Mouse (Mus musculus) forebrain, embryonic 15.5 days (tissue): ENCODE measurements around the gene Rnf157. TPM values are rescaled to one million over a fixed set of nuclear protein-coding genes. Genes with fewer than 3 reads are reported as not detected.

ENCODE experiments used
- ATAC-seq: fragments of 200-750 bp; cut with Nextera tagmentation; replicated peaks from 2 replicates; pipeline ENCODE4 v1.8.0; 2017; ENCODE audit warnings: mild to moderate bottlenecking, moderate TSS enrichment, moderate library complexity
- H3K27ac ChIP-seq: fragments of 300-500 bp; sonication (generic); replicated peaks from 2 replicates; pipeline ENCODE4 v1.5.1; 2015; ENCODE audit warnings: mild to moderate bottlenecking, inconsistent platforms
- H3K27me3 ChIP-seq: fragments of 300-500 bp; sonication (generic); 2 replicates; pipeline ENCODE4 v1.6.1; 2015; ENCODE audit warnings: inconsistent platforms
- H3K36me3 ChIP-seq: fragments of 300-500 bp; sonication (generic); 2 replicates; pipeline ENCODE4 v1.6.1; 2015; ENCODE audit warnings: mild to moderate bottlenecking, inconsistent platforms
- H3K4me1 ChIP-seq: fragments of 300-500 bp; sonication (generic); 2 replicates; pipeline ENCODE4 v1.6.1; 2015; ENCODE audit warnings: inconsistent platforms
- H3K4me2 ChIP-seq: fragments of 300-500 bp; sonication (generic); replicated peaks from 2 replicates; pipeline ENCODE4 v1.6.1; 2015; ENCODE audit warnings: mild to moderate bottlenecking, inconsistent platforms
- H3K4me3 ChIP-seq: fragments of 300-500 bp; sonication (generic); 2 replicates; pipeline ENCODE4 v1.5.1; 2015; ENCODE audit warnings: mild to moderate bottlenecking, inconsistent platforms
- H3K9ac ChIP-seq: fragments of 300-500 bp; sonication (generic); replicated peaks from 2 replicates; pipeline ENCODE4 v1.6.1; 2015; ENCODE audit warnings: mild to moderate bottlenecking, inconsistent platforms
- H3K9me3 ChIP-seq: fragments of 300-500 bp; sonication (generic); 2 replicates; pipeline ENCODE4 v1.6.1; 2016; ENCODE audit warnings: inconsistent platforms
- WGBS: fragments of 180-500 bp; shearing (Covaris S2); methylation state at CpG from one replicate; pipeline ENCODE4 v1.1.7; 2015; ENCODE audit warnings: mixed read lengths; 5-methylcytosine and 5-hydroxymethylcytosine counted together
- polyA plus RNA-seq: library from polyadenylated mRNA; unstranded; fragments of >200 nt; fragmentation: Nextera tagmentation; extraction: Ambion mirVana; gene quantifications from 2 replicates; pipeline ENCODE4 v1.2.1, GENCODE M21; 2015

Rnf157 gene
- polyA plus RNA-seq, 1 experiment from 2014 or later, result 53.4 TPM

DNA sequence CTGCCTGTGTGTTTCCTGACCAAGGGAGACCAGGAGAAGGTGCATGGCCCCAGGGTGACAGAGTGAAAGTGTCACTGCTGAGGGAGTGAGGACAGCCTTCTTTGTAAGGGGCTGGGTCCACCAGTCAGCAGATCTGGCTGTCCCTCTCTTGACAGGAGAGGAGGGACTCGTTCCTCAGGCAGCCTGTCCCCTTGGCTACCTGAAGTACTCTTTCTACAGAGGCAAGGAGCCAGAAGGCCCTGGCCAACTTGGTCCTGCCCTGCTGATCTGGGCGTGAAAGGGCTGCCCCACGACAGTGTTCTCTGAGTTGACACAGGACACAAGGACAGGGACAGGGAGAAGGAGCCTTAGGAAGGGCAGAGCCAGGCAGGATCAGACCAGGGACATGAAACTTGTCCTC is 115.8 kb downstream of the Rnf157 start:
- Histone ChIP-seq H3K9ac (no peak overlapping the region), H3K4me1 (no peaks in the 10 kb centered on the region), H3K4me3 (no peak overlapping the region), H3K4me2 (no peak overlapping the region), H3K36me3 (peaks cover 75% of the 10 kb centered on the region), H3K27me3 (no peaks in the 10 kb centered on the region), H3K27ac (no peak overlapping the region), H3K9me3 (no peaks in the 10 kb centered on the region)
- 81% methylated on average over 3 of the region's 3 CpGs for WGBS
- no peak for ATAC-seq

GRCm38 (mm10) chr11:116296191-116296734 is 116.6 kb downstream of the Rnf157 start:
- H3K9ac ChIP-seq, result no peak overlapping the region
- peaks cover 73% of the 10 kb centered on the region for H3K36me3 ChIP-seq
- 91% methylated on average over 8 of the region's 8 CpGs for WGBS
- no peak overlapping the region for H3K4me2 ChIP-seq
- ATAC-seq, result no peak
- no peaks in the 10 kb centered on the region for H3K4me1 ChIP-seq
- H3K4me3 ChIP-seq, result no peak overlapping the region
- no peaks in the 10 kb centered on the region for H3K9me3 ChIP-seq
- H3K27me3 ChIP-seq, result no peaks in the 10 kb centered on the region
- H3K27ac ChIP-seq, result no peak overlapping the region

GRCm38 (mm10) chr11:116294319-116294718 is 118.5 kb downstream of the Rnf157 start:
- Histone ChIP-seq H3K9ac (no peak overlapping the region), H3K4me1 (no peaks in the 10 kb centered on the region), H3K27ac (no peak overlapping the region), H3K4me3 (no peak overlapping the region), H3K36me3 (peaks cover 72% of the 10 kb centered on the region), H3K9me3 (no peaks in the 10 kb centered on the region), H3K4me2 (no peak overlapping the region), H3K27me3 (no peaks in the 10 kb centered on the region)
- 33% methylated on average over 5 of the region's 5 CpGs for WGBS
- 0 out of 2 replicates have a peak, but pooled peaks have one; percentile 37 for ATAC-seq

DNA sequence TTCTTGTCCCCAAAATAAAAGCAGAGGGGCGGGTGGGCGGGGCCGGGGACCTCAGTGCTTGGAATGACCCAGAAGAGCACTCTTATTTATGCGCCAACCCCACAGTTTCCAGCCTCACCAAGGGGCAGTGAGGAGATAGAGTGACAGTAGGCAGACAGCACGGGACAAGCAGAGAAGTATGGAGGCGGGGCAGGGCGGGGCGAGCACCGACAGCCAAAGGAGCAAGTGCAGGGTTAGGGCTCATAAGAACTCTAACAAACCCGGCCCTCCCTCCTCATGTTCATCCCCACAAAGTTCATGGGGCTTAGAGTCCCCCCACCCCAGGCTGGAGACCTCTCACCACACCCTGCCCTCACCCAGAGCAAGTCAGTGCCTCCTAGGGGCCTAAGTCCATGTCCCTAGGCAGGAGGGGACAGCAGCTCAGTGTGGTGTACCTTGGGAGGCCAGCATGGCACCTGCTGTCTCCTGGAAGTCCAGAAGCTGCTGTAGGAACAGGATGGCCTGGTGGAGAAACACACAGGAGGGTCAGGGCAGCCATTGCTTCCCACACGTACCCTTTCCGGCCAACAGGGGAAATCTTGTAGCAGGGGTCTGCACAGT is 119.2 kb downstream of the Rnf157 start:
- Histone ChIP-seq H3K9me3 (no peaks in the 10 kb centered on the region), H3K9ac (no peak overlapping the region), H3K27ac (no peak overlapping the region), H3K36me3 (peaks cover 72% of the 10 kb centered on the region), H3K27me3 (no peaks in the 10 kb centered on the region), H3K4me2 (no peak overlapping the region), H3K4me1 (no peaks in the 10 kb centered on the region), H3K4me3 (no peak overlapping the region)
- 84% methylated on average over 12 of the region's 12 CpGs for WGBS
- ATAC-seq, result no peak; the same call in 1 of the 2 replicates

DNA sequence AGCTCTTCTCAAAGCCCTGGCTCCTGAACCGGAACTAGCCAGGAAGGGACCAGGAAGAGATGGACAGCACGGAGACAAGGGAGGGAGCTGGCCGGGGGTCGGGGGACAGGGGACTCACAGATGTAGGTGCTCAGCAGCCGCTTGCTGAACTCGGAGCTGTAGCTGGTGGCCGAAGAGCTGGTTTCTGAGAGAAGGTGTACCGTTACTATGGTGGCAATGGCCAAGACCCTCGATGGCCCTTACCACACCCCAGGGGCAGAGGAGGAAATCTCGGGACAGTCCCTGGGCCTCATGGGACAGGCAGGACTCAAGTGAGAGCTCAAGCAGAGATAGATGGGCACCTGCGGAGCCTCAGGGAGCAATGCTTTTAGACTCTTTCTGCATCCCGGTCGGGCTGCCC is 120.4 kb downstream of the Rnf157 start:
- H3K27ac ChIP-seq, result no peak overlapping the region
- no peaks in the 10 kb centered on the region for H3K27me3 ChIP-seq
- no peak overlapping the region for H3K4me2 ChIP-seq
- H3K9me3 ChIP-seq, result no peaks in the 10 kb centered on the region
- no peak overlapping the region for H3K9ac ChIP-seq
- peaks cover 77% of the 10 kb centered on the region for H3K36me3 ChIP-seq
- WGBS, result 92% methylated on average over 13 of the region's 13 CpGs
- H3K4me3 ChIP-seq, result no peak overlapping the region
- no peaks in the 10 kb centered on the region for H3K4me1 ChIP-seq
- ATAC-seq, result no peak

DNA sequence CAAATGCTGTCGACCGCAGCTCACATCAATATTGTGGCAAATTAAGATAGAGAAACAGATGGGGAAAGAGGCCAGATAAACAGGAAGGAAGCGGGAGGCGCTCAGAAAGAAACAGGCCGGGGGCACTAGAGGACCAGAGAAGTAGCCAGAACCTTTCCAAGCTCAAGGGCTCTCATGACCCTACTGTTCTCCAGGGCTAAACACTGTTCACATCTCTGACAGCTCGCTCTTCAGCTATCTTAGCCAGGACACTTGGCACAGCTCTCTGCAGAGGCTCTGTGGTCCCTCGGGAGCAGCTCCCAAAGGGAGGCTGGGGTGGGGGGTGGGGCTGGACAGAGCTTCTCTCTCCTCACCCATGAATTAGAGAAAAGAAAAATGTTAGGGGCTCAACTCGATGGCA is 122.3 kb downstream of the Rnf157 start:
- no peaks in the 10 kb centered on the region for H3K4me1 ChIP-seq
- H3K27me3 ChIP-seq, result no peaks in the 10 kb centered on the region
- no peaks in the 10 kb centered on the region for H3K9me3 ChIP-seq
- H3K4me3 ChIP-seq, result no peak overlapping the region
- H3K36me3 ChIP-seq, result peaks cover 68% of the 10 kb centered on the region
- WGBS, result 75% methylated on average over 8 of the region's 8 CpGs
- no peak for ATAC-seq
- H3K4me2 ChIP-seq, result no peak overlapping the region
- no peak overlapping the region for H3K9ac ChIP-seq
- H3K27ac ChIP-seq, result no peak overlapping the region

DNA sequence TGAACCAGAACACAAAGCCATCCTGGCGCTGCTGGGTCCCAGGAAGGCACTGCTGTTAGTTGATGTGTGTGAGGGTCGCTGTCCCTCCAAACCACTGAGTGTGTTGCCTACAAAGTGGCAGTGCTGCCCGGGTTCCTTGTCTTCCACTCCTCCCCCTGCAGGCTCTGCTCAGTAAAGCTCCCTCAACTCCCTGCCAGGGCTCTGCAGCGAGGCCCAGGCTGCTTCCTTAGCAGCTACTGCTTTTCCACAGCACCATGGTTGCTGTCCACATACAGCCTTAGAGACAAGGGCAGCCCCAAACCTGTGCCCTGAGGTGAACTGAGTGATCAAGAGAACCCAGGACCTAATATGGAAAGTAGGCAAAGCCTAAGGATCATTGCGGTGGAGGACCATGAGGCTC is 125.5 kb downstream of the Rnf157 start:
- Histone ChIP-seq H3K9me3 (no peaks in the 10 kb centered on the region), H3K4me3 (no peak overlapping the region), H3K27ac (no peak overlapping the region), H3K27me3 (peaks cover 27% of the 10 kb centered on the region), H3K4me1 (peaks cover 7% of the 10 kb centered on the region; the same call in 1 of the 2 replicates), H3K9ac (no peak overlapping the region), H3K4me2 (no peak overlapping the region), H3K36me3 (peaks cover 45% of the 10 kb centered on the region)
- ATAC-seq, result no peak
- WGBS, result 79% methylated on average over 5 of the region's 5 CpGs

Other genes starting within 250 kb of the Rnf157 start
- 71.4 and 73.5 TPM in 2 replicates for gene Fbf1, start 244.9 kb downstream of the Rnf157 start, polyA plus RNA-seq
- 81.5 and 91.7 TPM in 2 replicates for gene Ten1, start 214.2 kb downstream of the Rnf157 start, polyA plus RNA-seq
- 51.3 and 54.5 TPM in 2 replicates for gene Acox1, start 214.0 kb downstream of the Rnf157 start, polyA plus RNA-seq
- 0.19 and 0.33 TPM in 2 replicates for gene Evpl, start 175.0 kb downstream of the Rnf157 start, polyA plus RNA-seq
- 68.9 and 71.5 TPM in 2 replicates for gene Srp68, start 138.8 kb downstream of the Rnf157 start, polyA plus RNA-seq
- 0.29 TPM in 1 of 2 replicates, not detected in the other for gene Galr2, start 132.1 kb downstream of the Rnf157 start, polyA plus RNA-seq
- 109 and 114 TPM in 2 replicates for gene Exoc7, start 105.8 kb downstream of the Rnf157 start, polyA plus RNA-seq
- 9.5 and 14.7 TPM in 2 replicates for gene Foxj1, start 77.6 kb downstream of the Rnf157 start, polyA plus RNA-seq
- 58.8 and 59.5 TPM in 2 replicates for gene Ubald2, start 21.1 kb upstream of the Rnf157 start, polyA plus RNA-seq
- not detected in 2 replicates for gene Qrich2, start 53.2 kb upstream of the Rnf157 start, polyA plus RNA-seq
- 193 and 201 TPM in 2 replicates for gene Prpsap1, start 81.2 kb upstream of the Rnf157 start, polyA plus RNA-seq
- 2.2 and 2.4 TPM in 2 replicates for gene Sphk1, start 117.9 kb upstream of the Rnf157 start, polyA plus RNA-seq
- 22.4 and 27.3 TPM in 2 replicates for gene Ube2o, start 168.4 kb upstream of the Rnf157 start, polyA plus RNA-seq
- gene Aanat, start 173.4 kb upstream of the Rnf157 start, polyA plus RNA-seq, result 0.15 TPM in 1 of 2 replicates, not detected in the other
- 1.3 and 1.4 TPM in 2 replicates for gene Rhbdf2, start 214.0 kb upstream of the Rnf157 start, polyA plus RNA-seq
- gene Prcd, start 240.5 kb upstream of the Rnf157 start, polyA plus RNA-seq, result 2.0 and 2.4 TPM in 2 replicates
- gene Cygb, start 241.3 kb upstream of the Rnf157 start, polyA plus RNA-seq, result 15.8 and 16.4 TPM in 2 replicates